Mouse (Mus musculus): ENCODE data around the gene Atxn1l.
A peak's percentile ranks its signal among the peaks of the same experiment; 100 is the strongest.
"Not testable (repeated sequence)": the region's sequence is repeated elsewhere in the genome, so short reads cannot be mapped to it uniquely, and the experiment has no call there.

Atxn1l gene

GRCm38 (mm10) chr8:109737237-109738048 is at the start of gene Atxn1l:
Atxn1l (minus strand) TSS chr8:109737739.
- DNase-seq (ENCODE audit: low spot score), result peak; percentile 86

- DNase-seq (ENCODE audit: low spot score), result no peak
These were observed 43.0 kb upstream of the Atxn1l start for GRCm38 (mm10) chr8:109780548-109780947.

GRCm38 (mm10) chr8:109779431-109780228 is 42.1 kb upstream of the Atxn1l start:
- DNase-seq (ENCODE audit: low spot score), result no peak

- no peak for DNase-seq (ENCODE audit: low spot score)
These were observed 41.5 kb upstream of the Atxn1l start for GRCm38 (mm10) chr8:109778993-109779421.

- DNase-seq (ENCODE audit: low spot score), result peak; percentile 94
These were observed 40.9 kb upstream of the Atxn1l start, which contains the start of gene Ap1g1 for GRCm38 (mm10) chr8:109778280-109778977. Ap1g1 (plus strand) TSS chr8:109778554.

GRCm38 (mm10) chr8:109777851-109778250 is 40.3 kb upstream of the Atxn1l start:
- DNase-seq (ENCODE audit: low spot score), result no peak

GRCm38 (mm10) chr8:109773154-109773553 is 35.6 kb upstream of the Atxn1l start:
- no peak for DNase-seq (ENCODE audit: low spot score)

GRCm38 (mm10) chr8:109766081-109766480 is 28.5 kb upstream of the Atxn1l start:
- no peak for DNase-seq (ENCODE audit: low spot score)

- no peak for DNase-seq (ENCODE audit: low spot score)
These were observed 26.5 kb upstream of the Atxn1l start for GRCm38 (mm10) chr8:109764031-109764430.

- DNase-seq (ENCODE audit: low spot score), result no peak
These were observed 22.7 kb upstream of the Atxn1l start for GRCm38 (mm10) chr8:109760221-109760620.

- no peak for DNase-seq (ENCODE audit: low spot score)
These were observed 21.9 kb upstream of the Atxn1l start for GRCm38 (mm10) chr8:109759426-109759825.

- no peak for DNase-seq (ENCODE audit: low spot score)
These were observed 19.3 kb upstream of the Atxn1l start for GRCm38 (mm10) chr8:109756849-109757248.

GRCm38 (mm10) chr8:109755554-109755953 is 18.0 kb upstream of the Atxn1l start:
- not testable (repeated sequence) for DNase-seq (ENCODE audit: low spot score)

- DNase-seq (ENCODE audit: low spot score), result no peak
These were observed 17.2 kb upstream of the Atxn1l start for GRCm38 (mm10) chr8:109754696-109755095.

- DNase-seq (ENCODE audit: low spot score), result no peak
These were observed 14.4 kb upstream of the Atxn1l start for GRCm38 (mm10) chr8:109751731-109752485.

- no peak for DNase-seq (ENCODE audit: low spot score)
These were observed 13.2 kb upstream of the Atxn1l start for GRCm38 (mm10) chr8:109750699-109751098.

- no peak for DNase-seq (ENCODE audit: low spot score)
These were observed 12.7 kb upstream of the Atxn1l start for GRCm38 (mm10) chr8:109750274-109750673.

- DNase-seq (ENCODE audit: low spot score), result no peak
These were observed 10.1 kb upstream of the Atxn1l start for GRCm38 (mm10) chr8:109747468-109748199.

GRCm38 (mm10) chr8:109738049-109738380 is 476 bp upstream of the Atxn1l start:
- no peak for DNase-seq (ENCODE audit: low spot score)

GRCm38 (mm10) chr8:109736819-109737218 is 720 bp downstream of the Atxn1l start:
- DNase-seq (ENCODE audit: low spot score), result no peak

- no peak for DNase-seq (ENCODE audit: low spot score)
These were observed 3.5 kb downstream of the Atxn1l start for GRCm38 (mm10) chr8:109734018-109734417.

Measured in ovary, postnatal 14 days (tissue).